Mouse (Mus musculus) forebrain, embryonic 14.5 days (tissue): ENCODE results near the gene Aox1. TPM values are rescaled to one million over a fixed set of nuclear protein-coding genes. Genes with fewer than 3 reads are reported as not detected.
A peak's percentile ranks its signal among the peaks of the same experiment; 100 is the strongest.

Source experiments
- ATAC-seq: fragments of 200-750 bp; cut with Nextera tagmentation; 2 replicates; pipeline ENCODE4 v1.8.0; 2017; ENCODE audit warnings: mild to moderate bottlenecking, moderate library complexity
- DNase-seq: peaks from one replicate; pipeline ENCODE4 v3.0.0-alpha.2; 2015; ENCODE audit warnings: low spot score
- H3K27ac ChIP-seq: fragments of 300-500 bp; sonication (generic); 2 replicates; pipeline ENCODE4 v1.5.1; 2014; ENCODE audit warnings: low read depth, mild to moderate bottlenecking, control low read depth, low read length, moderate library complexity
- H3K27me3 ChIP-seq: fragments of 300-500 bp; sonication (generic); replicated peaks from 2 replicates; pipeline ENCODE4 v1.6.1; 2014; ENCODE audit warnings: low read length, control low read depth, mixed read lengths; ENCODE audit not compliant: control insufficient read depth, insufficient read depth
- H3K36me3 ChIP-seq: fragments of 300-500 bp; sonication (generic); 2 replicates; pipeline ENCODE4 v1.6.1; 2014; ENCODE audit warnings: low read length, control low read depth; ENCODE audit not compliant: control insufficient read depth, insufficient read depth
- H3K4me1 ChIP-seq: fragments of 300-500 bp; sonication (generic); 2 replicates; pipeline ENCODE4 v1.6.1; 2014; ENCODE audit warnings: antibody characterized with exemption, low read length, control low read depth; ENCODE audit not compliant: control insufficient read depth, insufficient read depth
- H3K4me2 ChIP-seq: fragments of 300-500 bp; sonication (generic); 2 replicates; pipeline ENCODE4 v1.6.1; 2014; ENCODE audit warnings: mild to moderate bottlenecking, control low read depth, low read length
- H3K4me3 ChIP-seq: fragments of 300-500 bp; sonication (generic); 2 replicates; pipeline ENCODE4 v1.5.1; 2014; ENCODE audit warnings: low read depth, low read length, control low read depth
- H3K9ac ChIP-seq: fragments of 300-500 bp; sonication (generic); 2 replicates; pipeline ENCODE4 v1.6.1; 2014; ENCODE audit warnings: mild to moderate bottlenecking, low read length, control low read depth, moderate library complexity
- H3K9me3 ChIP-seq: fragments of 300-500 bp; sonication (generic); replicated peaks from 2 replicates; pipeline ENCODE4 v1.6.1; 2016; ENCODE audit warnings: low read length, control low read depth, mixed read lengths; ENCODE audit not compliant: control insufficient read depth
- WGBS: fragments of 180-500 bp; shearing (Covaris S2); extraction: QIAGEN DNeasy Blood & Tissue Kit; methylation state at CpG from one replicate; pipeline ENCODE4 v1.1.7; 2014; 5-methylcytosine and 5-hydroxymethylcytosine counted together
- polyA plus RNA-seq: library from polyadenylated mRNA; unstranded; fragments of >200 nt; fragmentation: Nextera tagmentation; extraction: Ambion mirVana; gene quantifications from 2 replicates; pipeline ENCODE4 v1.2.1, GENCODE M21; 2014

Aox1 gene
- polyA plus RNA-seq, 1 experiment from 2014 or later, result 0.08 TPM

GRCm38 (mm10) chr1:58137891-58138290 lies 108.2 kb downstream of the Aox1 start:
- Histone ChIP-seq H3K36me3 (no peaks in the 10 kb centered on the region), H3K9ac (no peak overlapping the region), H3K27ac (no peak overlapping the region), H3K4me1 (no peaks in the 10 kb centered on the region), H3K27me3 (no peaks in the 10 kb centered on the region), H3K9me3 (no peaks in the 10 kb centered on the region; the same call in 1 of the 2 replicates), H3K4me3 (no peak overlapping the region), H3K4me2 (no peak overlapping the region)
- DNase-seq (no peak), ATAC-seq (no peak)

GRCm38 (mm10) chr1:58138986-58139385 lies 109.3 kb downstream of the Aox1 start:
- Histone ChIP-seq H3K4me2 (no peak overlapping the region), H3K9ac (no peak overlapping the region), H3K36me3 (no peaks in the 10 kb centered on the region), H3K4me3 (no peak overlapping the region), H3K27ac (no peak overlapping the region), H3K4me1 (no peaks in the 10 kb centered on the region), H3K9me3 (no peaks in the 10 kb centered on the region; the same call in 1 of the 2 replicates), H3K27me3 (no peaks in the 10 kb centered on the region)
- 91% methylated on average over 9 of the region's 9 CpGs for WGBS
- ATAC-seq, result no peak
- no peak for DNase-seq

- Histone ChIP-seq H3K27me3 (no peaks in the 10 kb centered on the region), H3K27ac (no peak overlapping the region), H3K9ac (no peak overlapping the region), H3K36me3 (no peaks in the 10 kb centered on the region), H3K9me3 (no peaks in the 10 kb centered on the region; the same call in 1 of the 2 replicates), H3K4me2 (no peak overlapping the region), H3K4me3 (no peak overlapping the region), H3K4me1 (no peaks in the 10 kb centered on the region)
- 84% methylated on average over 5 of the region's 5 CpGs for WGBS
- ATAC-seq, result no peak
- no peak for DNase-seq
These were observed 110.9 kb downstream of the Aox1 start for GRCm38 (mm10) chr1:58140607-58141006.

DNA sequence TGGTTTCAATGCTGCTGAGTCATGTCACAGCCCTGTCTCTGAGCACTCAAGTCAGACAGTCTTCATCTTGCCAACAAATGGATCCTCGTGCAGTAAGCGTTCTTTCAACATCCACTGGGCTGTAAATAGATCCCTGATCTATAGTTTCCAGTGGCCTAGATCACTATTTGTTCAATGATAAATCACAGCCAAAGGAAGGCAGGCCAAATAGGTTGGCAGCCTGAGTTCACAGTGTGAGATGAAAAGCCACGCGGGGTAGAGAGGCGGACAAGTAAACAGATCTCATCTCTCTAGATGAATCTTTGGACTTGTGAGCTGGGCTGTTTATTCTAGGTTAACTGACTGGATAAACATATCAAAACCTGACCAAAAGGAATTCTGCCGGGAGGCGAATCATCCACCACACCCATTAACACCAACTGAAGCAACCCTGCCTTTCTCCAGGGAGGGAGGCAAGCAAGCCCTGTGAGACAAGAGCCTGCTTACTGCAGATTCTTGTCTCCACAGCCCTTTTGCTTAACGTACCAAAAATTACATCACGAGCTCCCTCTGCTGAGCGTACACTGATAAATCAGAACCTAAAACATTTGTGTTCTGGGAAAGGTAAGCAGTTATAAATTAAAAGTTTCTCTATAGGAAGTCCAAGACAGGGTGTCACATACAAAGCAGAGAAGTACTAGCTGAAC lies 114.8 kb downstream of the Aox1 start:
- DNase-seq (peak; percentile 37), ATAC-seq (no peak)
- Histone ChIP-seq H3K4me1 (no peaks in the 10 kb centered on the region), H3K4me2 (no peak overlapping the region), H3K4me3 (no peak overlapping the region), H3K27me3 (no peaks in the 10 kb centered on the region), H3K9me3 (no peaks in the 10 kb centered on the region), H3K36me3 (no peaks in the 10 kb centered on the region), H3K9ac (no peak overlapping the region), H3K27ac (no peak overlapping the region)
- 81% methylated on average over 10 of the region's 10 CpGs for WGBS

DNA sequence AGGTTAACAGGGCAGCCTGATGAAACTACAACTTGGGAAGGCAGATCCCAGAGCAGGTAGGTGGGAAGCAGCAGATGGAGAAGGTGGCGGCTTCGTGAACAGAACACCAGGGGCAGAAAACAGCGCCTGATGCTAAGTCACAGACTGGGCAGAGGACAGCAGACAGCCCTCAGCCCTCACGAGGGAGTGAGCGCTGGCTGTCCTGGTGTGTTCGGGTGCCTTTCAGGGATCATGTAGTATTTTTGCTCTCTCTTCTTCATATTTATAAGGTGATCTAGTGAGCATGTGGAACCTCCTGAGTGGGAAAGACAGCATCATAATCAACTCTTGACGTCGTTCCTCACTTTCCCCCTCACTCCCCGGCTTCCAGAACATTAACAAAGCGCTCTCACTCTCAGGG lies 116.3 kb downstream of the Aox1 start:
- Histone ChIP-seq H3K4me1 (no peaks in the 10 kb centered on the region), H3K36me3 (no peaks in the 10 kb centered on the region), H3K27ac (no peak overlapping the region), H3K9ac (no peak overlapping the region), H3K27me3 (no peaks in the 10 kb centered on the region), H3K9me3 (no peaks in the 10 kb centered on the region), H3K4me3 (no peak overlapping the region), H3K4me2 (no peak overlapping the region)
- DNase-seq (no peak), ATAC-seq (no peak)
- WGBS, result 91% methylated on average over 10 of the region's 10 CpGs

DNA sequence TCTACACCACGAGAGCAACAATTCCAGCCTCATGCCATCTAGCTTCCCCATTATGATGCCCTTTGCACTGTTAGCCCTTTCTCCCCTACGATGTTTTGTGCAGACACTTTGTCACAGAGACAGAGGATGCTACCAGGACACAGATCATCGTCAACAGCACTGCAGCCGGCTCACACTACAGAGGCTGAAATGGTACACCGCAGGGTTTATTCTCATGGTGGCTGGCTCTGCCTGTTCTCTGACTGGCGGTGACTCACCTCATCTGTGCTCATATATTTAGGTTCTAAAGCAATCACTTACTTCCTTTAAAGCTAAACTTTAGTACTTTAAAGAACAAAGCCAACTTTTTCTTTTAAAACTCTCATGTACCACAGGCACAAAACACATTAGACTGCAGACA lies 118.0 kb downstream of the Aox1 start:
- WGBS, result 85% methylated on average over 6 of the region's 6 CpGs

GRCm38 (mm10) chr1:58152247-58152646 lies 122.5 kb downstream of the Aox1 start:
- Histone ChIP-seq H3K4me3 (no peak overlapping the region), H3K4me2 (no peak overlapping the region), H3K9me3 (no peaks in the 10 kb centered on the region), H3K9ac (no peak overlapping the region), H3K4me1 (no peaks in the 10 kb centered on the region), H3K27ac (no peak overlapping the region), H3K27me3 (no peaks in the 10 kb centered on the region), H3K36me3 (no peaks in the 10 kb centered on the region)
- ATAC-seq, result no peak
- WGBS, result 87% methylated on average over 8 of the region's 8 CpGs
- no peak for DNase-seq

More for the DNA sequence above, 118.0 kb downstream of the Aox1 start:
- Histone ChIP-seq H3K36me3 (no peaks in the 10 kb centered on the region), H3K4me3 (no peak overlapping the region), H3K27me3 (no peaks in the 10 kb centered on the region), H3K27ac (no peak overlapping the region), H3K4me1 (no peaks in the 10 kb centered on the region), H3K9ac (no peak overlapping the region), H3K4me2 (no peak overlapping the region), H3K9me3 (no peaks in the 10 kb centered on the region)
- ATAC-seq (no peak), DNase-seq (no peak)

Other genes with a start within 250 kb of the Aox1 start
- 11.0 and 12.2 TPM in 2 replicates for gene Sgo2a, start 34.0 kb upstream of the Aox1 start, polyA plus RNA-seq
- gene Kctd18, start 11.0 kb upstream of the Aox1 start, polyA plus RNA-seq, result 22.1 and 22.6 TPM in 2 replicates
- gene Aox3, start 83.2 kb downstream of the Aox1 start, polyA plus RNA-seq, result 0.11 and 0.35 TPM in 2 replicates
- gene Aox4, start 180.5 kb downstream of the Aox1 start, polyA plus RNA-seq, result 0.80 and 0.96 TPM in 2 replicates
- not detected in 2 replicates for gene Aox2, start 248.4 kb downstream of the Aox1 start, polyA plus RNA-seq